Mouse (Mus musculus): Measurements from ENCODE around the gene Uck2. TPM values are rescaled to one million over a fixed set of nuclear protein-coding genes. Genes with fewer than 3 reads are reported as not detected.
A peak's percentile ranks its signal among the peaks of the same experiment; 100 is the strongest.

Gene Uck2
- total RNA-seq, 2 experiments from 2014 or later, result 36.5 to 36.7 TPM

DNA sequence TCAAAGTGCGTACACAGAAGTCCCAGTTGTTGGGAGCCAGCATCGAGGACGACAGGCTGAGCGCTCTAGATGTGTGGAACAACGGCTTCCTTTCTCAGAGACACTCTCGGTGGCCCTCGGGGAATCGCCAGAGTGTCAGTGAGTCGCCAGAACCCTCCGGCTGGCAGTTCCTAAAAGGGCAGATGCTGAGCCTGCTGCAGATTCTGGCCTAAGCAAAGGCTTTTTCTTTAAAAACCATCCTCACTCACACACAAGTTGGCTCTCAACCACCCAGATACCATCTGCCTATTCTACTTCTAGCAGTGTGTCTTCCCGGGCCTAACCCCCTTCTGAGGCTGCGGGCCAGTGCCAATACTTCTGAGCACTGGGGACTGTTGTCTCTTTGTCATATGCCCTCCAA, 45.2 kb downstream of the Uck2 start:
- DNase-seq (ENCODE audit: low spot score in 2 of 2), result peak; percentile 57 to 70
- Histone ChIP-seq H3K27ac (peak overlapping the region; percentile 69), H3K4me3 (peak overlapping the region; percentile 11)
- TF ChIP-seq CTCF (conservative IDR thresholded peaks at IDR 0.05), result no peak

DNA sequence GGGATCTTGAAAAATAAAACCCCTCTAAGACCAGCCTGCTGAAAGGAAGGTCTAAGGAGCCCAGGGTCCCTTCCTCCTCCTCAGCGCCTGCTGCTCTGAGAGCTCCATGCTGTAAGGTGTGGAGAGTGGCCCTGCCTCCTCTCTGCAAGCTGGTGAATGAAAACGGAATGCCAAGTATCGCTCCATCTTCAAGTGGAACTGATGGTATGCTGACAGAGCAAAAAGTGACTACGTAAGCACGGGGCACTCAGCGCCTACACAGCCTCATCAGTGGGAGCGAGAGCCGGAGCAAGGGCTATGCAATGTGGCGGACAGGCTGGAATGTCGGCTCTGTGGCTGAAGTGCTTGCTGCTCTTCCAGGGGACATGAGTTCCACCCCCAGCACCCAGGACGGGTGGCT, 47.3 kb downstream of the Uck2 start:
- no peak for TF ChIP-seq CTCF (conservative IDR thresholded peaks at IDR 0.05)
- no peak for DNase-seq (ENCODE audit: low spot score in 2 of 2)
- no peak overlapping the region for H3K4me3 ChIP-seq
- no peak overlapping the region for H3K27ac ChIP-seq

- TF ChIP-seq CTCF (conservative IDR thresholded peaks at IDR 0.05), result no peak
- H3K4me3 ChIP-seq, result no peak overlapping the region
- no peak overlapping the region for H3K27ac ChIP-seq
- DNase-seq (ENCODE audit: low spot score in 2 of 2), result no peak
Measured at GRCm38 (mm10) chr1:167236790-167237189, 48.3 kb downstream of the Uck2 start.

GRCm38 (mm10) chr1:167234344-167234743, 50.8 kb downstream of the Uck2 start:
- DNase-seq (ENCODE audit: low spot score in 2 of 2), result no peak
- Histone ChIP-seq H3K4me3 (no peak overlapping the region), H3K27ac (no peak overlapping the region)
- no peak for TF ChIP-seq CTCF (conservative IDR thresholded peaks at IDR 0.05)

GRCm38 (mm10) chr1:167232918-167233317, 52.2 kb downstream of the Uck2 start:
- no peak for TF ChIP-seq CTCF (conservative IDR thresholded peaks at IDR 0.05)
- DNase-seq (ENCODE audit: low spot score in 2 of 2), result no peak
- Histone ChIP-seq H3K27ac (no peak overlapping the region), H3K4me3 (no peak overlapping the region)

GRCm38 (mm10) chr1:167231612-167232283, 53.4 kb downstream of the Uck2 start:
- peak in 1 of 2 experiments; percentile 27 for DNase-seq (ENCODE audit: low spot score in 2 of 2)
- H3K4me3 ChIP-seq, result no peak overlapping the region
- TF ChIP-seq CTCF (conservative IDR thresholded peaks at IDR 0.05), result peak; percentile 67
- H3K27ac ChIP-seq, result no peak overlapping the region

- Histone ChIP-seq H3K4me3 (no peak overlapping the region), H3K27ac (no peak overlapping the region)
- TF ChIP-seq CTCF (conservative IDR thresholded peaks at IDR 0.05), result no peak
- DNase-seq (ENCODE audit: low spot score in 2 of 2), result no peak
Measured at GRCm38 (mm10) chr1:167230930-167231611, 54.0 kb downstream of the Uck2 start.

DNA sequence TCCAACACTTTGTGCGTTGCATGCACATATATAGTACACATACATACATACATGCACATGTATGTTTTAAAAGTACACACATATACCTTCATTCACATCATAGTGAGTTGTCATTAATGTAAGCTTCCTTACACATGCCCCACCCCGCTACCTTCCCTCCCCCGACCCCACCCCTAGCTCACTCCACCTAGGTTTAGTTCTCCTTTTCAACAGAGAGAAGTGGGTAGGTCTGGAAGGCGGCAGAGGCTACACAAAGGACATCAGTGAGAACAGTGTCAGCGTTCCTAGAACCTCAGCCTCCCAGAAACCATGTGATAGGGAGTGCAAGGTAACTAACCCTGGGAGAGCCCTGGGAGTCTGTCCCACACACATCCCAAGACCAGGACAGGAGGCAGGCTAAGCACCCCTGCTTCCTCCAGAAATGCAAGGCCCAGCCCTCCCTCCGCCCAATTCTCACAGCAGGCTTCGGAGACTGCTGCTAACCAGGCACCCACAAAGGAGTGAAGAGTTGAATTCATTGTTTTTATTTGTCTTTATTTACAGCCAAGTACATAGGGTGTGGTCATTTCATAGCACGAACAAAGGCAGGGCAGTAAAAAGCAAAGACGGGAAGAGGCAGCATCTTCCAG, 62.6 kb downstream of the Uck2 start:
- no peak for DNase-seq (ENCODE audit: low spot score in 2 of 2)
- no peak for TF ChIP-seq CTCF (conservative IDR thresholded peaks at IDR 0.05)
- Histone ChIP-seq H3K4me3 (no peak overlapping the region), H3K27ac (no peak overlapping the region)

DNA sequence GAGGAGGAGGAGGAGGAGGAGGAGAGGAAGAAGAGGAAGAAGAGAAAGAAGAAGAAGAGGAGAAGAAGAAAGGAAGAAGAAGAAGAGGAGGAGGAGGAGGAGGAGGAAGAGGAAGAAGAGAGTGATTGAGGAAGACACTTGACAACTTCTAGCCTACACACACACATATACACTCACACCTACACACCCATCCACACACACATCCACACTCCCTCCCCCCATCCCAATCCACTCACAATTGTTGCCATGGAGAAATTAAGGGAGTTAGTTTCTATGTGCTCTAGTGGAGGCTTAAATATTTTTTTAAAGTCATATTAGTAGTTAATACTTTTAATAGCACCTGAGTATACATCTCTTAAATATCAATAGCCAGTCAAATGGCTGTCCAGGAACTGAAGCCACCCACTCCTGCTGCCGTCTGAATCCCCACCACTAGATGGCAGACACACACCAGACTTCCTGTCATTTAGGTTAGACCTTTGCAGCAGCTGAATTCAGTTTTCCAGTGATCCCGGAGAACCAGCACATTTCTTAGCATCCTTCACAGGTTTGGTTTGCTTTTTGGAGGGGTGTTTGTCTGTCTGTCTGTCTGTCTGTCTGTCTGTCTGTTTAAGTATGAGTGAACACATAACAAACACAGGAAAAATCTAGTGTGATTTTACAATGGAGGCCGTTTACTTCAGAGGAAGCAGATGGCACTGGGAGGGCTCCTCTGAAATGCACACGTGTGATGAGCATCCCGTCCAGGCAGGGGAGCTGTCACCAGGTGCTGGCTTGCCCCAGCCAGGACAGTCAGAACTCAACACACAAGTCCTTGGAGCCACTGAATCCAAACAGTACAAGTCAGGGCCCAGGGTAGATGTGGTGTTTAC, 64.6 kb downstream of the Uck2 start:
- TF ChIP-seq CTCF (conservative IDR thresholded peaks at IDR 0.05), result peak; percentile 94
- no peak overlapping the region for H3K27ac ChIP-seq
- peak; percentile 86 to 92 for DNase-seq (ENCODE audit: low spot score in 2 of 2)
- H3K4me3 ChIP-seq, result no peak overlapping the region

- TF ChIP-seq CTCF (conservative IDR thresholded peaks at IDR 0.05), result no peak
- H3K27ac ChIP-seq, result no peak overlapping the region
- no peak overlapping the region for H3K4me3 ChIP-seq
- no peak for DNase-seq (ENCODE audit: low spot score in 2 of 2)
Measured at GRCm38 (mm10) chr1:167215460-167215859, 69.7 kb downstream of the Uck2 start.

- Histone ChIP-seq H3K4me3 (no peak overlapping the region), H3K27ac (no peak overlapping the region)
- TF ChIP-seq CTCF (conservative IDR thresholded peaks at IDR 0.05), result no peak
- no peak for DNase-seq (ENCODE audit: low spot score in 2 of 2)
Measured at GRCm38 (mm10) chr1:167212710-167213109, 72.4 kb downstream of the Uck2 start.

DNA sequence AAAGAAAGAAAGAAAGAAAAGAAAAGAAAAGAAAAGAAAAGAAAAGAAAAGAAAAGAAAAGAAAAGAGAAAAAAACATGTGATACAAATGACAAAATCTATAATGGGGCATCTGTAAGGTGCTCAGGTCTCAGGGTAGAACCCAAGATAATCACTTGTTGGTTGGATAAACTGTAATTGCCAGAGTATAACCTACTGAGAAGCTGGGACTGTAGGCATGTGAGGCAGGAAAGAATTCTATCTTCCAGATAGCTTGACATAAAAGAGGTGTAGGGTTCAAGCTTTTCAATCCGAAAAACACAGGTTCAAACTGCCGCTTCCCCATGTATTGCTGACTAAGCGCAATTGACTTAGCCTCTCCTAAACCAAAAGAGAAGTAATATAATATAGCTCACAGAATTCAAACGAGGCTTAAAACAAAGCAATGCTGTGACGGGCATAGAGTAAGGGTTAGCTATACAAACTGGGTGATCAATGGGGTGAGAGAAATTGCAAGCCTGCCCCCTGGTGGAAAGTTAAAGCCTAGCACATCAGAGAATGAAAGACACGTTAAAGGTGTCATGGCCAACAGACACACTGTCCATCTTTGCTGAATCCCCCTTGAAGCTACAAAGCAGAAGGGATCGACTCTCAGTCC, 73.0 kb downstream of the Uck2 start:
- no peak overlapping the region; the same call in 1 of the 2 replicates for H3K4me3 ChIP-seq
- no peak overlapping the region for H3K27ac ChIP-seq
- peak; percentile 62 to 83 for DNase-seq (ENCODE audit: low spot score in 2 of 2)
- peak; percentile 89 for TF ChIP-seq CTCF (conservative IDR thresholded peaks at IDR 0.05)

Data from layer of hippocampus, adult 2 months (tissue).